Mouse (Mus musculus) spleen, adult 2 months (tissue): ENCODE data around the gene 4930447C04Rik.

Source experiments
- CTCF ChIP-seq: fragments of 200-500 bp; IDR thresholded peaks from 2 replicates; pipeline ENCODE4 v1.5.1; 2011; ENCODE audit warnings: mild to moderate bottlenecking, inconsistent platforms; ENCODE audit not compliant: insufficient read depth, insufficient read length, insufficient replicate concordance; ENCODE audit errors: extremely low read depth
- POLR2A ChIP-seq: fragments of 200-500 bp; IDR thresholded peaks from 2 replicates; pipeline ENCODE4 v1.6.1; 2011; ENCODE audit warnings: low read depth, low read length, inconsistent platforms

GRCm38 (mm10) chr12:72831711-72832432 lies 108.7 kb downstream of the 4930447C04Rik start:
- TF ChIP-seq CTCF (no peak), POLR2A (no peak)
